Mouse (Mus musculus): Measurements from ENCODE around the gene Col18a1. TPM values are rescaled to one million over a fixed set of nuclear protein-coding genes. Genes with fewer than 3 reads are reported as not detected.

The Col18a1 gene
- polyA plus RNA-seq, 1 experiment = 3.4 TPM

DNA sequence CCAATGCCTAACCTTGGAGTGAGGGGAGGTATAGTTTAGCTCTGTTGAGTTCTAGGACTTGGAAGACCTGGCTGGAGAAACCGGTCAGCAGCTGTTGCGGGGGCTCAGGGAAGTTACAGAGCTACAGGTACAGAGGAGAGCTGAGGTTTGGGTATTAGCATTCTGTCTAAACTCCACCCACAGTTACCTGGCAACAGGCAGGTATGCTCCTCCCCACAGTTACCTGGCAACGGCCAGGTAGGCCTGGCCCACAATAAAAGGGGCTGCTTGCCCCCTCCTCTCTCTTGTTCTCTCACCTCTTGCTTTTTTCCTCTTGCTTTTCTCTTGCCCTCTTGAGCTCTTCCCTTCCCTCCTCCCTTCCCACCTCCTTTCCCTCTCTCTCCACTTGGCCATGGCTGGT is 29.8 kb upstream of the Col18a1 start:
- WGBS = 90% methylated on average over 3 of the region's 3 CpGs
- Histone ChIP-seq H3K4me3 (replicated peaks; ENCODE audit: control insufficient read depth, low read depth, low read length) (no peak overlapping the region), H3K4me1 (ENCODE audit: control insufficient read depth, insufficient read depth, low read length) (no peaks in the 10 kb centered on the region), H3K27ac (ENCODE audit: control insufficient read depth, insufficient read depth, low read depth, low read length, poor library complexity) (no peak overlapping the region)
- TF ChIP-seq POLR2A (IDR thresholded peaks at IDR 0.05; ENCODE audit: borderline replicate concordance, control insufficient read depth, low read depth, low read length) (no peak), CTCF (IDR thresholded peaks at IDR 0.05; ENCODE audit: control insufficient read depth, insufficient read depth, low read length) (no peak)

DNA sequence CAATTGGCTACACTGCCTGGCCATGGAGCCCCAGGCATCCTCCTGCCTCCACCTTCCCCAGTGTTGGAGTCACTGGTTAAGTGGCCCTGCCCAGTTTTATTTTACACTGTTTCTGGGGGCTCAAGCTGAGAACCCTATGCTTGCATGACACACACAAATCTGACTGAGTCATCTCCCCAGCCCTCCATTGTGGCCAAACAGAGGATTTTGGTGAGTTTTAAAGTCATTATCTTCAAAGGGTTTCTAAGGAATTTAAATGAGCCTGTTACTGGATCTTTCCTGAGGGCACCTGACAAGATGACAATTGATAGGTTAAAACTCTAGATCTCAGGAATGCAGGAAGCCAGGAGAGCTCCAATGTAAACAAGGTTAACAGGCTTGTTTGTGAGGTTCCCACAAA is 27.1 kb upstream of the Col18a1 start:
- no peak overlapping the region for H3K4me3 ChIP-seq (replicated peaks; ENCODE audit: control insufficient read depth, low read depth, low read length)
- TF ChIP-seq CTCF (IDR thresholded peaks at IDR 0.05; ENCODE audit: control insufficient read depth, insufficient read depth, low read length) = no peak
- TF ChIP-seq POLR2A (IDR thresholded peaks at IDR 0.05; ENCODE audit: borderline replicate concordance, control insufficient read depth, low read depth, low read length) = no peak
- no peaks in the 10 kb centered on the region for H3K4me1 ChIP-seq (ENCODE audit: control insufficient read depth, insufficient read depth, low read length)
- no peak overlapping the region for H3K27ac ChIP-seq (ENCODE audit: control insufficient read depth, insufficient read depth, low read depth, low read length, poor library complexity)

DNA sequence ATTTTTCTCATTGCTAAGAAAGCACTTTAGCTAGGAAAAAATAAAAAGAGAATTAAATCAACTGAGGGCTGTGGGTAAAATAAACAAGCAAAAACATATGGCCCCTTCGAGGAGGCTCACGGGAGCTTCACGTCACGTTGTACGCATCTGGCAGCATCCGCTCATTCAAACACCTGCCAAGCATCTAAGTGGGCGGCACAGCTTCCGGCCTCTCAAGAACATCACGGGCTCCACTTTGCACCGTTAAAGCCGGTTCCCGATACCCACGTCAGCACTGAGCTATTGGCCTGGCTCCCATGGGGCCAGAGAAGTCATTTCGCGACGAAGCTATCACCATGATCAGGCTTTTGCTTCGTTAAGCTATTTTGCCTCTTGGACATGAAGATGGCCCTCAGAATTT is 26.4 kb upstream of the Col18a1 start:
- 90% methylated on average over 17 of the region's 17 CpGs for WGBS
- no peaks in the 10 kb centered on the region for H3K4me1 ChIP-seq (ENCODE audit: control insufficient read depth, insufficient read depth, low read length)
- TF ChIP-seq CTCF (IDR thresholded peaks at IDR 0.05; ENCODE audit: control insufficient read depth, insufficient read depth, low read length) (no peak), POLR2A (IDR thresholded peaks at IDR 0.05; ENCODE audit: borderline replicate concordance, control insufficient read depth, low read depth, low read length) (no peak)
- H3K4me3 ChIP-seq (replicated peaks; ENCODE audit: control insufficient read depth, low read depth, low read length) = no peak overlapping the region
- H3K27ac ChIP-seq (ENCODE audit: control insufficient read depth, insufficient read depth, low read depth, low read length, poor library complexity) = no peak overlapping the region

DNA sequence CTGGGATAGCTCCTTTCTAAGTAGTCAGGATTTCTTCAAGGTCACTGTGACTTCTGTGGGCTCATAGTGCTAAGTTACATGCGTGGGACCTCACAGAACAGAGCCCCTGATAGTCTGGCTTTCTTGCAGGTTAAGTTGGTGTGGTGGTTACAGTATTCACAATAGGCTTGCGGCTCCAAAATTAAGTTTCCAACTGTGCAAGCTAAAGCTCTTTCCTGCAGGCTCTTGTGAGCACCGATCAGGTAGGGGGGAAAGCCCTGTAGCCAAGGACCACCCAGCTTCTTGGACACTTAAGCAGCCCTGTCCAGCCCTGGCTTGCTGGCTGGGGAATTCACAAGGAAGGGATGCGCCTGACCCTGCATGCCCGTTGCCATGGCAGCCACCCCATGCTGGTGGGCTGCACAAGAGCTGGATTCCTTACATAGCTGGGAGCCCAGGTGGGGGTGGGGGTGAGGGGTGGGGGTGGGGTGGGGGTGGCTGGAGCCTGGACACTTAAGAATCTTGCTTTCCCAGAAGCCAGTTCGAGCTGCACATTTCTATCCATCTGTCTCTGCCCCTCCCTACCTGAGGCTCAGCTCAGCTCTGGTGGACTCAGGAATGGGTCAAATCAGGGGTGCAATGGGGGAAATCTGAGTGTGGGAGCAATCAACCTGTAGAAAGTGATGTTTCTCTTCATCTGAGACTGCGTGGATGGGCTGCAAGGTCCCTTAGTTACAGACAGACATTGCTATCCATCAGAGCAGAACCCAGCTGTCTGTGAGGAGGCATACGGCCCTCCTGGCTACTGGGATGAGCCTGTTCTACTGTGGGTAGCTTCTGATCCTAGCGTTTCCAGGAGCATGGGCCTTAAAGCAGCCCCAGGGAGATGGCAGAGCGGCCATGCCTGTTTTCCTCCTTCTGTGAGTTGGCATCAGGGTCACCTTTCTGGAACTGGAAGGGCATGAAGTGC is 24.9 kb upstream of the Col18a1 start:
- no peak overlapping the region for H3K4me3 ChIP-seq (replicated peaks; ENCODE audit: control insufficient read depth, low read depth, low read length)
- no peak overlapping the region for H3K27ac ChIP-seq (ENCODE audit: control insufficient read depth, insufficient read depth, low read depth, low read length, poor library complexity)
- TF ChIP-seq CTCF (IDR thresholded peaks at IDR 0.05; ENCODE audit: control insufficient read depth, insufficient read depth, low read length) (no peak), POLR2A (IDR thresholded peaks at IDR 0.05; ENCODE audit: borderline replicate concordance, control insufficient read depth, low read depth, low read length) (no peak)
- 76% methylated on average over 10 of the region's 10 CpGs for WGBS
- H3K4me1 ChIP-seq (ENCODE audit: control insufficient read depth, insufficient read depth, low read length) = no peaks in the 10 kb centered on the region

DNA sequence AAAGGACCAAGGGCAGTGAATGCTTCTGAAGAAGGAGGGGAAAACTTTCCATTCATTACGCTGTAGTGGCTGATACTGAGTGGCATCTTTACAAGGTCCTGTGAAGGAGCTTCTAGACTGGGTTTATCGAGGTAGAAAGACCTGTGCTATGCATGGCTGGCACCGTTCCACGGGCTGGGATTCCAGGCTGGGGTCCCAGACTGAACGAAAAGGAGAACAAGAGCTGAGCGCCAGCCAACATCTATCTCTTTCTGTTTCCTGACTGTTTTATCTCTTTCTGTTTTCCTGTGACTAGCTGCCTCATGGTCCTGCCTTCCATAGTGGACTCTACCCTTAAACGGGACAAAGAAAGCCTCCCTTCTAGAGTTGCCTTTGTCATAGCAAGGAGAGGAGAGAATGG is 21.1 kb upstream of the Col18a1 start:
- H3K4me3 ChIP-seq (replicated peaks; ENCODE audit: control insufficient read depth, low read depth, low read length) = no peak overlapping the region
- H3K4me1 ChIP-seq (ENCODE audit: control insufficient read depth, insufficient read depth, low read length) = no peaks in the 10 kb centered on the region
- TF ChIP-seq CTCF (IDR thresholded peaks at IDR 0.05; ENCODE audit: control insufficient read depth, insufficient read depth, low read length) (no peak), POLR2A (IDR thresholded peaks at IDR 0.05; ENCODE audit: borderline replicate concordance, control insufficient read depth, low read depth, low read length) (no peak)
- no peak overlapping the region for H3K27ac ChIP-seq (ENCODE audit: control insufficient read depth, insufficient read depth, low read depth, low read length, poor library complexity)
- 31% methylated on average over 7 of the region's 7 CpGs for WGBS

DNA sequence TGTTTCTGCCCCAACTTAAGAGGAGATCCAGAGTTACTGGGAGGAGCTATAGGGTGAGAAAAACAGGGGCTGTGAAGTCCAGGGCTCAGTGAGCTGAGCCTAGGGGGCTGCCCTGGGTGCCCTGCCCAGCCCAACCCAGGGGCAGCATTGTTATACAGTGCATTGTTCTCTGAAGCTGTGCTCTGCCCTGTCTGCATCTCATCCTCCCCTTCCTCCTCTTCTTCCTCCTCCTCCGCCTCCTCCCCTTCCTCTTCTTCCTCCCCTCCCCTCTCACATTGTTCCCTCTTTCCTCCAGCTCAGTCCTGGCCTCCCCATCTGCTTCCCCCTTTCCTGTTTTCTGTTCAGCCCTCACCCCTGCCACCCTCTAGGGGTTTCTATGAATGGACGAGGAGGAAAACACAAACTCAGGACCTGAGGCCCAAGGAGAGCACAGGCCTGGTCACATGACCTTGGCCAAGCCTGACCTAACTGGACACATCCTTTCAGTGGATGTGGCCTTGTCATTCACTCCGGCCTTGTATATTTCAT is 16.5 kb upstream of the Col18a1 start:
- WGBS = 28% methylated on average over 3 of the region's 3 CpGs
- H3K4me3 ChIP-seq (replicated peaks; ENCODE audit: control insufficient read depth, low read depth, low read length) = no peak overlapping the region

DNA sequence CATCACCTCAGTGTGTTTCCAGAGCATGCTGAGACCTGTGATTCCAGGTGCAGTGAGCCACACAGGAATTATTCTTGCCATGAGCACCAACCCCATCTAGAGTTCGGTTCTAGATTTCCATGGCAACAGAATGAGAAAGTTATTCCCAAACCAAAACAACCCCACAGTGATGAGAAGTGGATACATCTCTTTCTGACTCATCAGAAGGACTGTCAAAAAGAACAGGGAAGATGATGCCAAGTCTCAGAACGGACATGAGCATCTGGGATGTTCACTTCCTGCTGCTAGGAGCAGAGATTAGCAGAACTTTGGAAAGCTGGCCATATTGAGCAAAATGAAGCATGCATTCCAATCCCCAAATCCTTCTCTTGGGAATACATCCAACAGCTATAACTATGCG is 13.8 kb upstream of the Col18a1 start:
- H3K4me1 ChIP-seq (ENCODE audit: control insufficient read depth, insufficient read depth, low read length) = no peaks in the 10 kb centered on the region
- no peak overlapping the region for H3K4me3 ChIP-seq (replicated peaks; ENCODE audit: control insufficient read depth, low read depth, low read length)
- no peak for TF ChIP-seq POLR2A (IDR thresholded peaks at IDR 0.05; ENCODE audit: borderline replicate concordance, control insufficient read depth, low read depth, low read length)
- no peak for TF ChIP-seq CTCF (IDR thresholded peaks at IDR 0.05; ENCODE audit: control insufficient read depth, insufficient read depth, low read length)
- WGBS = 81% methylated on average over 3 of the region's 3 CpGs
- no peak overlapping the region for H3K27ac ChIP-seq (ENCODE audit: control insufficient read depth, insufficient read depth, low read depth, low read length, poor library complexity)

More for the DNA sequence above, 16.5 kb upstream of the Col18a1 start:
- TF ChIP-seq POLR2A (IDR thresholded peaks at IDR 0.05; ENCODE audit: borderline replicate concordance, control insufficient read depth, low read depth, low read length) (no peak), CTCF (IDR thresholded peaks at IDR 0.05; ENCODE audit: control insufficient read depth, insufficient read depth, low read length) (no peak)
- no peak overlapping the region for H3K27ac ChIP-seq (ENCODE audit: control insufficient read depth, insufficient read depth, low read depth, low read length, poor library complexity)
- no peaks in the 10 kb centered on the region for H3K4me1 ChIP-seq (ENCODE audit: control insufficient read depth, insufficient read depth, low read length)

DNA sequence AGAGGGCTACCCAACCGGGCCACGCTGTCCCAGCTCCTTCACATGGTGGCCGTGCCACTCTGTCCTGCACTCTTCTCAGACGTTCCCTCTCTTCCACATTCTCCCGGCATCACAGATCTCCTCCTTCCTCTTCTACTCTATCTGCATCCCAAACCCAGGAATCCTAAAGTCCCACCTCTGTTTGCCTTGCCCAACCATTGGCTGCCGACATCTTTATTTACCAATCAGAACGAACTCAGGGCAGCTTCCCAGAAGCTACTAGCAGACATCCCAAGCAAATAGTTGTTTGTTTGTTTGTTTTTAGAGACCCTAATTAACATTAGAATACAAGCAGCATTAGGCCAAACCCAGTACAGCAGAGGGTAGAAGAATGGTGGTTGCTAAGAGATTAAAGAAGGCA is 12.3 kb upstream of the Col18a1 start:
- no peak overlapping the region for H3K27ac ChIP-seq (ENCODE audit: control insufficient read depth, insufficient read depth, low read depth, low read length, poor library complexity)
- no peaks in the 10 kb centered on the region for H3K4me1 ChIP-seq (ENCODE audit: control insufficient read depth, insufficient read depth, low read length)
- WGBS = 90% methylated on average over 7 of the region's 7 CpGs
- no peak for TF ChIP-seq POLR2A (IDR thresholded peaks at IDR 0.05; ENCODE audit: borderline replicate concordance, control insufficient read depth, low read depth, low read length)
- TF ChIP-seq CTCF (IDR thresholded peaks at IDR 0.05; ENCODE audit: control insufficient read depth, insufficient read depth, low read length) = no peak
- no peak overlapping the region for H3K4me3 ChIP-seq (replicated peaks; ENCODE audit: control insufficient read depth, low read depth, low read length)

Measured in bone marrow, adult 2 months (tissue).